Mouse (Mus musculus): Measurements from ENCODE around the gene Tyrobp. TPM values are rescaled to one million over a fixed set of nuclear protein-coding genes. Genes with fewer than 3 reads are reported as not detected.

The Tyrobp gene
- polyA plus RNA-seq, 1 experiment from 2014 or later = 49.8 TPM

DNA sequence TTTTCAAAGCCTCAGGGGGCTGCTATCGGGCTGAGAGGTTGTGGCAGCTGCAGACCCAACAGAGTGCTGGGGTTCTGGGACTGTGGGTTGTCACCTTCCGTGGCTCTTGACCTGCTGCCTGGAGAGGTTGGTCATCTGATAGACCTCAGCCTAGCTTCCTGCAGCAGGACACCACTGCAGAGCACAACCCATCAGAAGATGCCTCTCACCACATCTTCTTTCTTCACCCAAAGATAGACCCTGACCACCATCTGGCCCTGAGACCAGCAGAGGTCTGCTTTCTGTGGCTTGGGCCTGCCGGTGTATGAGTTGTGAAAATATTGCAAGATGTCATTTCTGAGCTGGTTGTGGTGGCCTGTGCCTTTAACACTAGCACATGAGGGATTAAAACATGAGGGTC is 2.5 kb upstream of the Tyrobp start:
- H3K9ac ChIP-seq = no peak overlapping the region
- no peak overlapping the region for H3K4me2 ChIP-seq (replicated peaks)
- H3K27ac ChIP-seq = no peak overlapping the region
- H3K4me3 ChIP-seq (replicated peaks) = no peak overlapping the region
- 72% methylated on average over 3 of the region's 3 CpGs for WGBS
- H3K4me1 ChIP-seq (replicated peaks) = no peaks in the 10 kb centered on the region
- H3K27me3 ChIP-seq (replicated peaks) = no peaks in the 10 kb centered on the region
- H3K9me3 ChIP-seq = no peaks in the 10 kb centered on the region
- no peaks in the 10 kb centered on the region for H3K36me3 ChIP-seq
- ATAC-seq = no peak

DNA sequence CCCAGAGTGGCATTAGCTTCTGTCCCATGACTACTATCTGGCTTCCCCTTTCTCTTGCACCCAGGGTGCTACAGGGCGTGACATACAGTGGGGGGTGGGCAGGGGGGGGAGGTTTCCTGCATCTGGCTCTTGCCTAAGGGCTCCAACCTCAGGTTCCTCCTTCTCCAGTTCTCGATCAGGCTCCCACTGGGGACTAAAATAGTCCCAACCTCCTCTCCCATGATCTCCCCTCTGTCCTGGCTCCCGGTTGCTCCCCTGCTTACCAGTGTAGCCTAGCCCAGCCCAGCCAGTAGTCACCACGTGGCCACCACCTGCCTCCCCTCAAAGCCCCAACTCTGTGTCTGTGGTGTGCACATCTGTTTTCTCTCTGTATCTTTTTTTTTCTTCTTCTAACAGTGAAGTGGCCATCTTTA is 819 bp upstream of the Tyrobp start:
- no peaks in the 10 kb centered on the region for H3K27me3 ChIP-seq (replicated peaks)
- H3K9me3 ChIP-seq = no peaks in the 10 kb centered on the region
- H3K4me2 ChIP-seq (replicated peaks) = no peak overlapping the region
- no peak for ATAC-seq
- no peak overlapping the region for H3K4me3 ChIP-seq (replicated peaks)
- no peak overlapping the region for H3K27ac ChIP-seq
- H3K9ac ChIP-seq = no peak overlapping the region
- H3K36me3 ChIP-seq = no peaks in the 10 kb centered on the region
- H3K4me1 ChIP-seq (replicated peaks) = no peaks in the 10 kb centered on the region
- 65% methylated on average over 4 of the region's 4 CpGs for WGBS

DNA sequence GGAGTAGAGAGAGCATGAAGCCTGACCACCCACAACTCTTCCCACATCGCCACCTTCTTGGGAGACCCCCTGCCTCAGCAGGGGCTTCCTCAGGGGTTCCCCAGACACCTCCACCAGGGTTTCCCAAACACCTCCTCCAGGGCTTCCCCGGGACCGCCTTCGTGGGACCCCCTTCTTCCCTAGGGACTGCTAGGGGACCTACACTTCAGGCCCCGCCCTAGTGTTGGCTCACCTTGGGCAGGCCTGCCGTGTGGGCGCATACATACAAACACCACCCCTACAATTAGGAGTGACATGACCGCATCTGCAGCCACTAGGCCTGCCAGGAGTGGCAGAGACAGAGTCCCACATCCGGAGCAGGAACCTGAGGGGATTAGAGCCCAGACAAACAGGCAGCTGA is 4.3 kb downstream of the Tyrobp start:
- Histone ChIP-seq H3K4me2 (replicated peaks) (no peak overlapping the region), H3K9me3 (no peaks in the 10 kb centered on the region), H3K27ac (no peak overlapping the region), H3K27me3 (replicated peaks) (no peaks in the 10 kb centered on the region), H3K4me3 (replicated peaks) (no peak overlapping the region), H3K36me3 (no peaks in the 10 kb centered on the region), H3K4me1 (replicated peaks) (peaks cover 6% of the 10 kb centered on the region; the same call in 1 of the 2 replicates), H3K9ac (no peak overlapping the region)
- ATAC-seq = no peak
- WGBS = 69% methylated on average over 9 of the region's 9 CpGs

DNA sequence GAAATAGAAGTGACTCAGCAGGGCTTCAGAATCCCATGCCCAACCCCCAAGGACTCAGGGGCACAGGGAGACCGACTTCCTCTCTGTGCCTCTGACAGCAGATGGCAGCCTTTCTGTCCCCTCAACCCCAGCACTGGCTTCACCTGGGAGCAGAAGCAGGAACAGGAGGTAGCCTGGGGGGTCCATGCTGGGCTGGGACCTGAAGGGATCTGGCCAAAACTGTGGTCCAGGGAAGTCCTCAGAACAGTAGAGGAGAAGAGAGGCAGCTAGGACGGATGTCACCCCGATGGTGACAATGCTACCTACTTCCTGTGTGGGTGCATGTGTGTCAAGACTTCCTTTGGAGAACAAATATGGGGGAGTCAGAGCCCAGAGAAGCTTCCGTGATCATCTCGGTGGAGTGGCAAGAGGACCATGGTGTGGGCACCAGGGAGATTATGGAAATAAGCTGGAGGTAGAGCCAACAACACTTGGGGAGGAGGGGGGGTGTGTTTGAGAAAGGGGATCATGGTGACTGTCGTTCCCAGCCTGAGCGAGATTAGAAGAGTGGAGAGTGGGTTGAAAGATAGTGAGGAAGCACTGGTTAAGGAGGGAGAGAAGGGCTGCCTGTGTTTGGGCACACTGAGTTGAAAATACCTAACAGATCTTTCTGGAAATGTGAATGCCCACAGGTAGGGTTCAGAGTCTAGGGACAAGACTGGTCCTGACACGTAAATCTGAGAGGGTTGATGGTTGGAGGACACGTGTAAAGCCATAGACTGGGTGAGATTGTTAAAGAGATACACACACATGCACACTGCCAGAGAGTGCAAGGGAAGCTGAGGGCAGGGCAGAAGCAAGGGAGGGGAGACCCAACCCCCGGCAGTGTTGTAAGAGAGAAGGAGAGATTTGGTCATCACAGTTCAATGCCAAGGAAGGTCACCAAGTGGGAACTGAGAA is 6.3 kb downstream of the Tyrobp start, which contains the start of gene Hcst:
Hcst (minus strand) TSS at position 294 of the 939 bp plus-strand sequence.
- H3K4me3 ChIP-seq (replicated peaks) = no peak within 1 kb of the TSS
- H3K36me3 ChIP-seq = no peaks in the 10 kb centered on the region
- no peak for ATAC-seq
- no peak within 1 kb of the TSS for H3K9ac ChIP-seq
- no peaks in the 10 kb centered on the region for H3K9me3 ChIP-seq
- no peak within 1 kb of the TSS for H3K4me2 ChIP-seq (replicated peaks)
- 71% methylated on average over 10 of the region's 10 CpGs for WGBS
- H3K4me1 ChIP-seq (replicated peaks) = peaks cover 13% of the 10 kb centered on the region; the same call in 1 of the 2 replicates
- no peak within 1 kb of the TSS for H3K27ac ChIP-seq
- H3K27me3 ChIP-seq (replicated peaks) = no peaks in the 10 kb centered on the region

DNA sequence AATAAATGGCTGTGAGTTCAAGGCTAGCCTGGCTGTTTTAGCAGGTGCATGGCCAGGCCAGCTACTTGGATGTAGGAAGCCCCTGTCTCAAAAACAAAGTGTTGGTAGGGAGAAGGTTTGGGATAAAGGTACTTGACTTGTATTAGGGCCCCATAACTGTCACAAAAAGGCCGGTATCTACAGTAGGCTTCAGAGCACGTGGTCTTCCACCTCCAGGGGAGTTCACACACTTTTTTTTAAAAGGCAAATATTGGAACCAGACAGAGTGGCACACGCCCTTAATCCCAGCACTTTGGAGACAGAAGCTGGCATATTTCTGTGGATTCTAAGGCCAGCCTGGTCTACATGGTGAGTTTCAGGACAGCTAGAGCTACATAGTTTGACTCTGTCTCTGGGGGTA is 7.1 kb downstream of the Tyrobp start:
- H3K4me1 ChIP-seq (replicated peaks) = peaks cover 13% of the 10 kb centered on the region; the same call in 1 of the 2 replicates
- no peak overlapping the region for H3K4me3 ChIP-seq (replicated peaks)
- H3K27ac ChIP-seq = no peak overlapping the region
- WGBS = 87% methylated on average over 3 of the region's 3 CpGs
- H3K9me3 ChIP-seq = no peaks in the 10 kb centered on the region
- H3K27me3 ChIP-seq (replicated peaks) = no peaks in the 10 kb centered on the region
- no peak overlapping the region for H3K9ac ChIP-seq
- H3K4me2 ChIP-seq (replicated peaks) = 0 out of 2 replicates have a peak overlapping the region, but pooled peaks have one; percentile 87
- H3K36me3 ChIP-seq = no peaks in the 10 kb centered on the region
- no peak for ATAC-seq

DNA sequence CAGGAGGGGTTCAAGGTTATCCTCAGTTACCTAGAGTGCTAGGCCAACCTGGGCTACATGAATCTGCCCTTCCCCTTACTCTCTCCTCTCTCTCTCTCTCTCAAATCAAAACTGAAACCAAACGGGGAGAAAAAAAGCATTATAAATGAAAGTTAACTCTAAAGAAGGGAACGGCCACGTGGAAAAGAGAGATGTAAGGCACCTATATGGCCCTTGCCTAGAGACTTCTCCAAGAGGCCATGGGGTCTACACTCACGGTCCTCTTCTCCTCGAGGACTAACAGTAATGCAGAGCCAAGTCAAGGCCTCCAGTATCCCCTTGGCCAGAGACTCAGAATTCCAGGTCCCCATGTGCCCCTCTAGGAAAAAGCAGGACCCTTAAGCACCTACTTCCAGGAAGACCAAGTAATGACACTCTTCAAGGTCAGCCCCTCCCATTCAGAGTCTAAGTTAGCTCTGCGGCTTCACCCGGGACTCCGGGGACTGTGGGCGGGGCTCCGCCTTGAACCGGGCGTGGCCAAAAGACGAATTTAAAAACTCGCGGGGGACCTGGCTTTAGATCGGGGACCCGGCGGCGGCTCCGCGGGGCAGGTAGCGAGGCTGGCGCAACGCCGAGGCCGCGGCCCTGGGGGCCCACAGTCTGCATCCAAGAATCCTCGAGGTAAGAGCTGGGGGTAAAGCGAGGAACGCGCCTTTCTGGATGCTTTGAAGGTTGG is 7.8 kb downstream of the Tyrobp start, which contains the start of gene Nfkbid:
Nfkbid (plus strand) TSS at position 558 of the 715 bp plus-strand sequence.
- Histone ChIP-seq H3K9me3 (no peaks in the 10 kb centered on the region), H3K9ac (peak within 1 kb of the TSS; percentile 53), H3K36me3 (no peaks in the 10 kb centered on the region; the same call in 1 of the 2 replicates), H3K4me2 (replicated peaks) (peak within 1 kb of the TSS; percentile 87), H3K27ac (peak within 1 kb of the TSS; percentile 51), H3K27me3 (replicated peaks) (no peaks in the 10 kb centered on the region), H3K4me1 (replicated peaks) (peaks cover 13% of the 10 kb centered on the region; the same call in 1 of the 2 replicates), H3K4me3 (replicated peaks) (peak within 1 kb of the TSS; percentile 52)
- 9% methylated on average over 31 of the region's 31 CpGs for WGBS
- ATAC-seq = peak; percentile 63

DNA sequence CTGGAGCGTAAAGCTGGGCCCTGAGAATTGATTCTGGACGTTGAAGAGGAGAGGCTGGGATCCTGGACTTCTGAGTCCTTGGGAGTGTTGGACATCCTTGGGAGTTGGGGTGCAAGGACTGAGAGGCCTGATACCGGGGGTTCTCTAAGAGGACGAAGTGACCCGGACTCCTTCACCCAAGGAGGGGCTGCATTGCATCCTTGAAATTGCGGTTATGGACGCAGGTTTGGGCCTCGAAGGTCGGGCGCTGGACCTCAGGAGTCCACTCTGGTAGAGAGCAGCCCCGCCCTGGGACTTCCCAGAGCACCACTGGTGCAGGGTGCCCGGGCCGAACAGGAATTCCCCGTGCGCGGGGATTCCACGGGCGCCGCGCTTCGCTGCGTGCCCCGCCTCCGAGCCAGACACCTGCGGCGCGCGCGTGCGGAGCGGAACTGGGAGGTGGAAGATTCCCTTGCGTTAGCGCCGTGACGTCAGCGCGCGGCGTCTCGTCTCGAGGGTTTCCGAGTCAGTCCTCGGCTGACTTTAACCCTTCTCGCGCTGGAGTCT is 8.4 kb downstream of the Tyrobp start:
- under 1% methylated on average over 45 of the region's 45 CpGs for WGBS
- Histone ChIP-seq H3K4me2 (replicated peaks) (peak overlapping the region; percentile 87), H3K9ac (peak overlapping the region; percentile 53), H3K27ac (peak overlapping the region; percentile 51), H3K9me3 (no peaks in the 10 kb centered on the region), H3K36me3 (peaks cover 3% of the 10 kb centered on the region; the same call in 1 of the 2 replicates), H3K4me3 (replicated peaks) (peak overlapping the region; percentile 52), H3K4me1 (replicated peaks) (peaks cover 13% of the 10 kb centered on the region; the same call in 1 of the 2 replicates), H3K27me3 (replicated peaks) (no peaks in the 10 kb centered on the region)
- ATAC-seq = peak; percentile 85

DNA sequence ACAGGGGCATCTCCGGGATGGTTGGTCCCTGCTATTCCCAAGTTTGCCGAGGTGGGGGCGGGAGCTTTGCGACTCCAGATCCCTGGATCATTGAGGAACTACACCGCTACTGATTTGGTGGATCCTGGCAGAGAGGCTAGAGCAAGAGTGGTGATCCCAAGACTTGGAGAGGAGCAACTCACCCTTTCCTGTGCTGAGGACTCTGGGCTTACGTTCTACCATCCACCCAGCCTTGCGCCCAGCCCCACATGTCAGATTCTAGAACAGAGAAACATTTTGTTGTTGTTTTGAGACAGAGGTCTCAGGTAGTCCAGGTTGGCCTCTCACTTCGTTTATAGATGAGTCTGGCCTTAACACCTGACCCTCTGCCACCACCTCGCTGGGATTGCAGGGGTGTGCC is 9.0 kb downstream of the Tyrobp start:
- Histone ChIP-seq H3K4me3 (replicated peaks) (peak overlapping the region; percentile 52), H3K27ac (peak overlapping the region; percentile 38; the same call in 1 of the 2 replicates), H3K9ac (peak overlapping the region; percentile 53), H3K36me3 (peaks cover 4% of the 10 kb centered on the region; the same call in 1 of the 2 replicates), H3K27me3 (replicated peaks) (no peaks in the 10 kb centered on the region), H3K4me2 (replicated peaks) (peak overlapping the region; percentile 87), H3K4me1 (replicated peaks) (peaks cover 13% of the 10 kb centered on the region; the same call in 1 of the 2 replicates), H3K9me3 (no peaks in the 10 kb centered on the region; the same call in 1 of the 2 replicates)
- WGBS = 10% methylated on average over 9 of the region's 9 CpGs
- peak; percentile 32 for ATAC-seq

DNA sequence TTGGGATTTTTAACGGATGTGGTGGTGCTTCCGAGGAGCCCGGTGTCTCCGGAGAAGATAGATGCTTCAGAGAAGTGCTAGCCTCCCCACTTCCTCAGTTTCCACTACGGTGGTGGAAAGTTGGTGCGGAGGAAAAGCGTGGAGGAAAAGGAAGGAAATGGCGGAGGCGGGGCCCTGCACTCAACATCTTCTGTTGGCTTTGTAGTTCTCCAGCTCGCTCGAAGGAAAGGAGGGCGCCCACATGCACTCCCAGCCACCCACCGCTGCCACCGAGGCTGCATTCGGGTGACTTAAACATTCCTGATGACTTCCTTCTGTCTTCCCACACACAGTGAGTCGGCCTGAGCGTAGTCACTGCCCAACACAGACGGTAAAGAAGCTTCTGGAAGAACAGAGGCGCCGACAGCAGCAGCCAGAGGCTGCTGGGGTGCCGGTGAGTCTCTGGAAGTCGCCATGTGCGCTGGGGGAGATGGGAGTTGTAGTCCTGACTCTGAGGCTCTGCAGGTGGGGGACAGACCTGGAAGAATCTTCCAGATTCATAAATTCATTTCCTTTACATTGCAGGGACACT is 9.6 kb downstream of the Tyrobp start:
- Histone ChIP-seq H3K36me3 (peaks cover 4% of the 10 kb centered on the region; the same call in 1 of the 2 replicates), H3K4me2 (replicated peaks) (peak overlapping the region; percentile 87), H3K27me3 (replicated peaks) (no peaks in the 10 kb centered on the region), H3K27ac (peak overlapping the region; percentile 38; the same call in 1 of the 2 replicates), H3K9ac (peak overlapping the region; percentile 53), H3K9me3 (no peaks in the 10 kb centered on the region; the same call in 1 of the 2 replicates), H3K4me1 (replicated peaks) (peaks cover 13% of the 10 kb centered on the region; the same call in 1 of the 2 replicates), H3K4me3 (replicated peaks) (peak overlapping the region; percentile 52)
- ATAC-seq = no peak
- 36% methylated on average over 23 of the region's 23 CpGs for WGBS

DNA sequence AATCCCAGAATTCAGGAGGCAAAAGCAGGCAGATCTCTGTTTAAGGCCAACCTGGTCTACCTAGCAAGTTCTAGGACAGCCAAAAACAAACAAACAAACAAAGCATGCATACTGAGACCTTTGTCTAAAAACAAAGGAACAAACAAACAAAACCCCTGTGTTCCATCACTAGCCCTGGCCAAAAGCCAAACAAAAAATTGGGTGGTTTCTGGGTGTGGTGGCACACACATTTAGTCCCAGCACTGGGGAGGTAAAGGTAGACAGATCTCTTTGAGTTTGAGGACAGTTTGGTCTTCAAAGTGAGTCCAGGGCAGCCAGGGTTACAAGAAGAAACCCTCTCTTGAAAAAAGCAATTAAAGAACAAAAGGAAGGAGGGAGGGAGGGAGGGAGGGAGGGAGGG is 15.8 kb downstream of the Tyrobp start:
- Histone ChIP-seq H3K9me3 (no peaks in the 10 kb centered on the region; the same call in 1 of the 2 replicates), H3K9ac (no peak overlapping the region), H3K27me3 (replicated peaks) (no peaks in the 10 kb centered on the region), H3K36me3 (peaks cover 4% of the 10 kb centered on the region; the same call in 1 of the 2 replicates), H3K4me3 (replicated peaks) (no peak overlapping the region), H3K4me2 (replicated peaks) (no peak overlapping the region), H3K4me1 (replicated peaks) (no peaks in the 10 kb centered on the region), H3K27ac (no peak overlapping the region)
- ATAC-seq = no peak

DNA sequence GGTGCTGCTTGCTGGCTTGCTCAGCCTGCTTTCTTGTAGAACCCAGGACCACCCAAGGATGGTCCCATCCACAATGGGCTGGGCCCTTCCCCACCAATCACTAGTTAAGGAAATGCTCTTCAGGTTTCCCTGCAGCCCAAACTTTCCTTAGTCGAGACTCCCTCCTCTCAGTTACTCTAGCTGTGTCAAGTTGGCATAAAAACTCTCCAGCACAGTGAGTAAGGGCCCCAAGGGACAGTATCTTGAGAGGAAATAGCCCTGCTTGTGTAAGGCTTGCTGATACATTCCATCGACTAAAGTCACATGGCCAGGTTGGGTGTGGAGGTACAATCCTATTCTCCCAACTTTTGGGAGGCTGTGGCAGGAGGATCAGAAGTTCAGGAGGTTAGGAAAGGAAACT is 16.6 kb downstream of the Tyrobp start:
- H3K27me3 ChIP-seq (replicated peaks) = no peaks in the 10 kb centered on the region
- no peak overlapping the region for H3K9ac ChIP-seq
- H3K4me1 ChIP-seq (replicated peaks) = no peaks in the 10 kb centered on the region
- H3K9me3 ChIP-seq = no peaks in the 10 kb centered on the region; the same call in 1 of the 2 replicates
- H3K4me2 ChIP-seq (replicated peaks) = no peak overlapping the region
- WGBS = 58% methylated on average over 2 of the region's 2 CpGs
- H3K27ac ChIP-seq = no peak overlapping the region
- no peak for ATAC-seq
- no peak overlapping the region for H3K4me3 ChIP-seq (replicated peaks)
- H3K36me3 ChIP-seq = peaks cover 4% of the 10 kb centered on the region; the same call in 1 of the 2 replicates
